Mouse (Mus musculus): ENCODE results near the gene Lsm10. TPM values are rescaled to one million over a fixed set of nuclear protein-coding genes. Genes with fewer than 3 reads are reported as not detected.

Gene Lsm10
- 45.8 and 50.3 TPM in 2 replicates for polyA plus RNA-seq (2015; fragmentation: Nextera tagmentation; extraction: Ambion mirVana)

DNA sequence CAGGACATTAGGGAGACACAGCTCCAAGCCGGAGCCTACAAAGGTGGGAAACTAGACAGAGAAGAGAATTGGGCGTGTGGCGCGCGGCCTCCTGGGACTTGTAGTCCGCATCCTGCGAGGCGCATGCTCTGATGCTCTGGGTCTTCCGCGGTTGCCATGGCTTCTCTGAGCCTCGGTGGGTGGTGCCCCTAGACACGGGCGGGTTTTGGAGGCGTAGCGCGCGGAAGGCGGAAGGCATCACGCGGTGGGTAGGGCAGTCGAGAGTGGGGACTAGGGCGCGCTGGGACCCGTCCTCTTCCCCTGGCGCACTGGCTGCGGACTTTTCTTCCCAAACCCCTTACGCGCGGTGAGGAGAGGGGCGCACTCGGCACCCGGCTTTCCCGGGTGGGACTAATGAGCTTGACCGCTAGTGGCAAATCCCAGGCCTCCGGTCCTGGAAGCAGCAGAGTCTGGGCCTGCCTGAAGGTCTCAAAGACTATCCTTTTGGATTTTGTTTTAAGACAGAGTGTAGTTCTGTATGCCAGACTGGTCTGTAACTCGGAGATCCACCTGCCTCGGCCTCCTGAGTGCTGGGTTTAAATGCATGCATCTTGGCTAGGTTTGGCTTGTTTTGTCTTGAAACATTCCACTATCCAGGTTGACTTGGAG lies at the start of gene Lsm10:
TSS of gene Lsm10 (plus strand) at position 160 of the 648 bp plus-strand sequence.
- WGBS = 4% methylated on average over 36 of the region's 37 CpGs
- peaks cover 4% of the 10 kb centered on the region; the same call in 1 of the 2 replicates for H3K36me3 ChIP-seq

DNA sequence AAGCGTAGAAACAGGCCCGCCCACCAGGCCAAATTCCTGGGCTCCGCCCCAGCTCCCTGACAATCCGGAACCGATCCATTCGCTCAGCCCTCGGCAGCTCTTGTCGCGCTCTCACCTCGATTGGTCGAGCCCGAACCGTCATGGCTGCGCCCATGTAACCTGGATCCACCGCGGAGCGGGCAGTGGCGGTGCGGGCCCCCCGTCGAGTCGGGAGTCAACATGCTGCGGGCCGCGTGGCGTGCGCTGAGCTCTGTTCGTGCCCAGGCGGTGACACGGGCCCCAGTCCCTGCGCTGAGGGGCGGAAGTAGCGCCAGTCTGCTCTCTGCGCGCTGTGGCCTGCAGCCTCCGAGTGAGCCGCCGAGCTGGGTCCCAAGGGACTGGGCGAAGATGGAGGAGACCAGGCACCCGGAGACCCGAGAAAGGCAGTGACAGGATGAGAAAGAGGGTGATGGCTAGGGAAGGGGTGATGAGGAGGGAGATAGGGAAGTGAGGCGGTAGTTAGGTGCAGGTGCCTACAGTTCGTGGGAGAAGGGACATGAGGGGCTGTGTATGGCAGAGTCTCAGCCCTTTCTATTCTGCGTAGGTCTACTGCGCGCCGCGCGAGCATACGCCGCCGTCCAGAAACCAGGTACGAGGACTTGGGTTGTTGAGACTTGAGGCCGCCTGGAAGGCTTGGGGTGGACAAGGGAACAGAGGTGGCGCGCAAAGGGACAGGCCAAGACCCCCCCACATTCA lies 49.4 kb upstream of the Lsm10 start, which contains the start of gene Mrps15:
TSS of gene Mrps15 (plus strand) at position 75 of the 735 bp plus-strand sequence.
- H3K9ac ChIP-seq = peak within 1 kb of the TSS; percentile 73
- H3K27me3 ChIP-seq = no peaks in the 10 kb centered on the region
- H3K4me3 ChIP-seq = peak within 1 kb of the TSS; percentile 59

More for the DNA sequence above, at the start of gene Lsm10:
- no peaks in the 10 kb centered on the region for H3K9me3 ChIP-seq
- H3K9ac ChIP-seq = peak within 1 kb of the TSS; percentile 72
- H3K27me3 ChIP-seq = no peaks in the 10 kb centered on the region
- peak within 1 kb of the TSS; percentile 58 for H3K4me2 ChIP-seq
- peaks cover 10% of the 10 kb centered on the region for H3K4me1 ChIP-seq (replicated peaks)
- H3K27ac ChIP-seq (replicated peaks) = peak within 1 kb of the TSS; percentile 89
- H3K4me3 ChIP-seq = peak within 1 kb of the TSS; percentile 58
- peak; percentile 97 for ATAC-seq (ENCODE audit: low FRiP score, low read depth)

DNA sequence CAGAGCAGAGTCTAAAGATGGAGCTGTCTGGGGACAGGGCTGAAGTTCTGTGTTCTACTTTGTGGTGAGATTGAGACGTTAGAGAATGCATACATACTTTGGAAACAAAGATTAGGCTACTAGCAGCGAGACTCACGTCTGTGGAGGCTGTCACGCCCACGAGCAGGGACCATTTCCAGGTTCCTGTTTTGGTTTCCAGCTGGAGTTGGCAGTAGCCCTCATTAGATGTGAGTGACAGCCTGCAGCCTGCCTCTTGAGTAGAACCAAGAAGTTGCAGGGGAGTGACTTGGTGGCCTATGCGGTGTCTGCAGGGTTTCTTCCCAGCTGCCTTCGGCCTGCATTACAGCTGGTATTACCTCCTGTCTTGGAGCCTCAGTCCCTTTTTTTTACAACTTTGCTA lies 44.8 kb upstream of the Lsm10 start:
- no peak overlapping the region for H3K9ac ChIP-seq
- 82% methylated on average over 7 of the region's 7 CpGs for WGBS
- H3K9me3 ChIP-seq = no peaks in the 10 kb centered on the region
- peaks cover 16% of the 10 kb centered on the region for H3K4me1 ChIP-seq (replicated peaks)
- no peak overlapping the region for H3K4me3 ChIP-seq
- H3K27me3 ChIP-seq = no peaks in the 10 kb centered on the region
- H3K36me3 ChIP-seq = peaks cover 39% of the 10 kb centered on the region
- ATAC-seq (ENCODE audit: low FRiP score, low read depth) = no peak
- no peak overlapping the region for H3K27ac ChIP-seq (replicated peaks)
- no peak overlapping the region for H3K4me2 ChIP-seq

More for the DNA sequence above, 49.4 kb upstream of the Lsm10 start, which contains the start of gene Mrps15:
- H3K36me3 ChIP-seq = peaks cover 21% of the 10 kb centered on the region
- under 1% methylated on average over 56 of the region's 56 CpGs for WGBS
- H3K9me3 ChIP-seq = no peaks in the 10 kb centered on the region
- H3K4me1 ChIP-seq (replicated peaks) = peaks cover 16% of the 10 kb centered on the region
- H3K27ac ChIP-seq (replicated peaks) = peak within 1 kb of the TSS; percentile 78
- peak within 1 kb of the TSS; percentile 82 for H3K4me2 ChIP-seq
- peak; percentile 97 for ATAC-seq (ENCODE audit: low FRiP score, low read depth)

DNA sequence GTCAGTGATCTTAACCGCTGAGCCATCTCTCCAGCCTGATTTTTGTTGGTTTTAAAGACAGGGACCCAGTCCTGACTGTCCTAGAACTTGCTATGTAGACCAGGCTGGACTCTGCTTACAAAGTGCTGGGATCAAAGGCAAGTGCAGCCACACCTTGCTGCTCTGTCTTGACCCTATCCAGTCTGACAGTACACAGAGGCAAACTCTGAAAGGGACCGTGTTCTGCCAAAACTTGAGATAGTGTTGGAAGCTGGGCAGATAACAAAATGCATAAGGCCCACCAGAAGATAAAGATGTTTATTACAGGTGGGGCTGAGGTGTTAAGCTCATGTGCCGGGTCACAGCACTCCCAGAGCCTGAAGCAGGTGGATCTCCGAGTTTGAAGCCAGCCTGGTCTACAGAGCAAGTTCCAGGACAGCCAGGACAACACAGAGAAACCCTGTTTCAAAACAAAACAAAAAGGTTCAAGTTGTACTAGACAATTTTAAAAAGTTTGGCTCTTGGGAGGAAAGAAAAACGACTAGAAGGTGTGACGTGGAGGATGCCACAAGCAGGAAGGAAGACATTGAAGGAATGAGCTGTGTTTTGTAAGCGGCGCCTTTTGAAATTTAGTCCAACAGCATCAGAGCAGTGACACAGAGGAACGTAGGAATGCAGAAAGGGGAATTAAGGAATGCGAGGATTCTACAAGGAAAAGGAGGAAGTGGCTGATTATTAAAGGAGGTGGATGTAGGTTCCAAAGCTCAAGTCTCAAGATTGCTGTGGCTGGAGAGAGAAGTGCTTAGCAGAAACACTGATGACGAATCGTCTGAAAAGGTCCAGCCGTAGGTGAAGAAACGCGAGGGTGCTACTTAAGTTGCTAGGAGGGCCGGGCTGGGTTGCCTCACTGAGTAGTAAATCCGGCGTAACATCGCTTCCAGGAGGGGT lies 39.0 kb upstream of the Lsm10 start:
- ATAC-seq (ENCODE audit: low FRiP score, low read depth) = no peak

DNA sequence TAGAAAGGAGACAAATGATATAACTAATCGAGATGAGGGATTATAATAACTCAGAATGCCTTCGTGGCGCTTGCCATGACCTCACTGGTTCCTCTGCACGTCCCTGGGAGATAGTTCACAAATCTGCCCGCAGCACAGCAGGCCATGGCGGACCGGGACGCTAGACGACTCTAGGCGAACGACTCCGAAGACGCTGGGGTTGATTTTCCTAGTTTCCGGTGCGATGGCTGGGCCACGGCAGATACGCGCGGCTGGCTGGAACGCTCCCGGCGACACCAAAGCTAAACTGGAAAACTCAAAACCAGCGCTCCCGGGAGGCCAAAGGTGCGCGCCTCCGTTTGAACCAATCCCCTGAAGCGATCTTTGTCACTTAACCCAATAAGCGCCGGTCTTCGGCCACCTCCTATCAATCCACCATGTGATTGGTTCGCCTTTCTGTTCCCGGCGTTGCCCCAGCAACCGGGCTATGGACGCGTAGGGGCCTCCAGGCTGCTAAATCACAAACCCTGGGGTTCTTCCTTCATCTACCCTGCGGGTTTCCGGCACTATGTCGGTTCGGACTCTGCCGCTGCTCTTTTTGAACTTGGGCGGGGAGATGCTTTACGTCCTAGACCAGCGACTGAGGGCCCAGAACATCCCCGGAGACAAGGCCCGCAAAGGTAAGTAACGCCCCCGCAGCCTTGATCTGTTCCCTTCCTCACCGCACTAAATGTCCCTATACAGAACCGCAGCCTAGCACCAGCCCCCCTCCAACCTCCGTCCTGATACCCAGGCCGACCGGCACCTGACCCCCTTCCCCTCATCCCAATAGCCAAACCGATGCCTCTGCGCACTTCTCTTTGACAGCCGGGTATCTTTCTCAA lies 38.1 kb upstream of the Lsm10 start, which contains the start of gene Oscp1:
TSS of gene Oscp1 (plus strand) at position 432 of the 863 bp plus-strand sequence.
- Histone ChIP-seq H3K4me2 (peak within 1 kb of the TSS; percentile 72), H3K4me1 (replicated peaks) (peaks cover 20% of the 10 kb centered on the region), H3K9ac (peak within 1 kb of the TSS; percentile 64), H3K4me3 (peak within 1 kb of the TSS; percentile 73), H3K36me3 (peaks cover 15% of the 10 kb centered on the region), H3K9me3 (no peaks in the 10 kb centered on the region), H3K27ac (replicated peaks) (peak within 1 kb of the TSS; percentile 71), H3K27me3 (no peaks in the 10 kb centered on the region)
- under 1% methylated on average over 57 of the region's 57 CpGs for WGBS
- ATAC-seq (ENCODE audit: low FRiP score, low read depth) = peak; percentile 98

More for the DNA sequence above, 39.0 kb upstream of the Lsm10 start:
- peak overlapping the region; percentile 73 for H3K4me3 ChIP-seq
- H3K9ac ChIP-seq = peak overlapping the region; percentile 28
- H3K36me3 ChIP-seq = peaks cover 18% of the 10 kb centered on the region
- H3K9me3 ChIP-seq = no peaks in the 10 kb centered on the region
- peaks cover 19% of the 10 kb centered on the region for H3K4me1 ChIP-seq (replicated peaks)
- H3K4me2 ChIP-seq = peak overlapping the region; percentile 72
- H3K27me3 ChIP-seq = no peaks in the 10 kb centered on the region
- WGBS = 16% methylated on average over 19 of the region's 19 CpGs
- H3K27ac ChIP-seq (replicated peaks) = 0 out of 2 replicates have a peak overlapping the region, but pooled peaks have one; percentile 27

DNA sequence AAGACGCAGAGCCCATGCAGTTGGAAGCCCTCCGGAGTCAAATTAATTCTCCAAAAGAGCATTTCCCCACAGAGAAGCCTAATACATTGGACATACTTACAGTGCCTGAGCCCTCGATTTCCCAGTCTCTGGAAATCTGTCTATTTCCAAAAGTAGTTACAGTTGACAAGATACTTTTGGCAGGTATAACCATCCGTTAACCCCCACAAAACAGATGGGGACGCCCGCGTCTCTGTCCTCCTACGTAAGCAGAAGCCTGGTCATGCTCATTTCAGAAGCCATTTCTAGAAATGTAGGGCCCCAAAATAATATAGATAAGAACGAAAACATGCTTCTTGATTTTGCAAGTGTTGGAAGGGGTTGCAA lies 37.4 kb upstream of the Lsm10 start:
- H3K27ac ChIP-seq (replicated peaks) = peak overlapping the region; percentile 71
- H3K27me3 ChIP-seq = no peaks in the 10 kb centered on the region
- H3K4me3 ChIP-seq = peak overlapping the region; percentile 73
- ATAC-seq (ENCODE audit: low FRiP score, low read depth) = no peak
- peak overlapping the region; percentile 72 for H3K4me2 ChIP-seq
- WGBS = 27% methylated on average over 9 of the region's 9 CpGs
- H3K9me3 ChIP-seq = no peaks in the 10 kb centered on the region
- peaks cover 20% of the 10 kb centered on the region for H3K4me1 ChIP-seq (replicated peaks)
- H3K36me3 ChIP-seq = peaks cover 11% of the 10 kb centered on the region
- H3K9ac ChIP-seq = peak overlapping the region; percentile 64

DNA sequence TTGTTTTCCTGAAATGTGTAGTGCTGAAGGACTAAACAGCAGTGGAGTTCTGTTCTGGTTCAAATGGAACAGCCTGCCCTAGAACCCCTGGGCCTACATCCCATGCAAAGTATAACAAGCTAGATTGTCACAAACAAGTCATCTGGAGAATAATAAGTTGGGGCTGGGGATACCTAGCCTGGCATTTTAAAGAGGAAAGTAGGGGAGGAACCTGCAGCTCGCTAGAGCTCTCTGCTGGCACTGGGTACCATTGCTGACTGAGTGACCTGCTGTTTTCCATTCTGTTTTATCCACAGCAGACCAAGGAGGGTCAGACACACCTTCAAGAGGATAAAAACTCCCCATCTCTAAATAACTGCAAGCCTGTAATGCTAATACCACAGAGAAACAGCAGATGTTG lies 33.6 kb upstream of the Lsm10 start:
- WGBS = 43% methylated on average over 1 of the region's 1 CpGs
- no peak overlapping the region for H3K9ac ChIP-seq
- no peak overlapping the region for H3K4me2 ChIP-seq
- H3K27me3 ChIP-seq = no peaks in the 10 kb centered on the region
- peaks cover 17% of the 10 kb centered on the region for H3K4me1 ChIP-seq (replicated peaks)
- no peak for ATAC-seq (ENCODE audit: low FRiP score, low read depth)
- H3K36me3 ChIP-seq = no peaks in the 10 kb centered on the region
- no peak overlapping the region for H3K27ac ChIP-seq (replicated peaks)
- no peak overlapping the region for H3K4me3 ChIP-seq
- H3K9me3 ChIP-seq = no peaks in the 10 kb centered on the region

DNA sequence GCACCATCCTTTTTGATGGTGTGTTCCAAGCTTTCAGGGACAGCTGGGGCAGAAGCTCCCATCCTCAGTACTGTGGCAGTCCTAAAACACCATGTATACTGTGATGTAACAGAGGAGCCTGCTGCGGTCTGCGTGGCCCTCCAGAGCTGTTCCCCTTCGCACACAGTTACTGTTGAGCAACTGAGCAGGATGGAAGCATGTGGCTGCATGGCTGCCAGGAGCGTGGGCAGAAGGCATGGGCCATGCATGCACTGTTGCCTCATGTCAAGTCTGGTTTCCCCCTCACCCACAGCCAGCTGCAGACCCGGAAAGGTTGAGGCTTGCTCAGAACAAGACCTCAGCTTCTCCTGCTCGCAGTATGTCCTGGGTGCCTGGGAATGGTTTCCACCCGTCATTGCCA lies 31.2 kb upstream of the Lsm10 start:
- no peak overlapping the region for H3K4me3 ChIP-seq
- no peaks in the 10 kb centered on the region for H3K27me3 ChIP-seq
- no peak overlapping the region for H3K9ac ChIP-seq
- H3K9me3 ChIP-seq = no peaks in the 10 kb centered on the region
- H3K27ac ChIP-seq (replicated peaks) = no peak overlapping the region
- no peak for ATAC-seq (ENCODE audit: low FRiP score, low read depth)
- no peaks in the 10 kb centered on the region for H3K36me3 ChIP-seq
- peaks cover 7% of the 10 kb centered on the region; the same call in 1 of the 2 replicates for H3K4me1 ChIP-seq (replicated peaks)
- H3K4me2 ChIP-seq = no peak overlapping the region
- WGBS = 84% methylated on average over 7 of the region's 7 CpGs

DNA sequence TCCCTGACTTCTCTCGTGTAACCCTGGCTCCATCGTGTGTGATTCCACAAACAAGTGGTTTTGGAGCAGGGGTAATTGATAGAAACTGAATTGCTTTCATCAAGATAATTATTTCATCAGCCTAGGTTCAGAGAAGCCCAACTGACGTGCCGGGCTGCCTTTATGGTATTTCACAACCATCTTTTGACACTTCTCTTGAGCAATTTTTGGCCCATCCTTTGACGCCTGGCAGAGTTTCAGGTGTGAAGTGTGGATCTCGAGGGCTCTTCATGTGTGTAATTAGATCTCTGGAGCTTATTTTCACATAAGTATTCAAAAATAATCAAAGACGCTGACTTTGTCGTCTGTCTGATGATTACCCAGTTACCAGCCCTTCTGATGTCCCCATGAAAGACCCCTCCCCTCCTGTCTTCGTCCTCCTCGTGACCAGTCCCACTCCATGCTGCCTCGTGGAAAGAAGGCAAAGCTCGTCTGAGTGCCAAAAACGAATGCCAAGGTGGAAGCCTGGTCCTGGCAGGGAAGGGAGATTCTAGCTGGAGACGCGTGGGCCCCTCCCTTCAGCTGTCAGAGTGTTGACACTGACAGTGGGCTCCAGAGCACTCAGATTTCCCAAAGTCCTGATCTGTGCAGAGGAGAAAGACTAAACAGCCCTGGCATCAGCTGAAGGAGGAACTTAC lies 28.9 kb upstream of the Lsm10 start:
- Histone ChIP-seq H3K36me3 (no peaks in the 10 kb centered on the region), H3K27ac (replicated peaks) (no peak overlapping the region), H3K9ac (no peak overlapping the region), H3K4me3 (no peak overlapping the region), H3K4me2 (no peak overlapping the region), H3K9me3 (no peaks in the 10 kb centered on the region), H3K4me1 (replicated peaks) (peaks cover 3% of the 10 kb centered on the region; the same call in 1 of the 2 replicates), H3K27me3 (no peaks in the 10 kb centered on the region)
- no peak for ATAC-seq (ENCODE audit: low FRiP score, low read depth)
- WGBS = 71% methylated on average over 15 of the region's 15 CpGs

DNA sequence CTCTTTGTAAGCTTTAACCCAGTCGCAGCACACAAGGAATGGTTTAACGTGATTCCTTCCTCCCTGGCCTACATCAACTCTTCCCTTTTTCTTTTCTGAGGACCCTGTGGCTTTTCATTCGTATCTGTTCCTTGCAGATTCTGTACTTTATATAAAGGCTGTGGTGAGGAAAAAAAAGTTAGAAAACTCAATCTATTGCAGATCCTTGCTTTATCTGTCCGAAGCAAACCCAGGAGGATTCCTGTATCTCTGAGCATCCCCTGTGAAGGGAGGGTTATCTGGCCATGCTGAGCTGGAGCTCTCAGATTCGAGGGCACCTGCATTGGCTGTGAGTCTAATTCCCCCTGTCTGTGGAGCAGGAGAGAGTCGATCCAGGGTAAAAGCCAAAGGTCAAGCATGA lies 27.6 kb upstream of the Lsm10 start:
- ATAC-seq (ENCODE audit: low FRiP score, low read depth) = no peak
- H3K36me3 ChIP-seq = no peaks in the 10 kb centered on the region; the same call in 1 of the 2 replicates
- peaks cover 3% of the 10 kb centered on the region; the same call in 1 of the 2 replicates for H3K4me1 ChIP-seq (replicated peaks)
- WGBS = 91% methylated on average over 6 of the region's 6 CpGs
- no peak overlapping the region for H3K4me3 ChIP-seq
- no peak overlapping the region for H3K4me2 ChIP-seq
- H3K27ac ChIP-seq (replicated peaks) = no peak overlapping the region
- no peaks in the 10 kb centered on the region for H3K27me3 ChIP-seq
- H3K9me3 ChIP-seq = no peaks in the 10 kb centered on the region
- H3K9ac ChIP-seq = no peak overlapping the region

Measured in hindbrain, embryonic 15.5 days (tissue).